Mouse (Mus musculus) bone marrow macrophage, adult 2 months (primary cell): ENCODE measurements around the gene Kcne3. TPM values are rescaled to one million over a fixed set of nuclear protein-coding genes. Genes with fewer than 3 reads are reported as not detected.

Experiments
- H3K27ac ChIP-seq: 2 replicates; pipeline ENCODE4 v1.5.1; 2012; ENCODE audit warnings: low read depth, low read length; ENCODE audit not compliant: insufficient read depth
- H3K4me1 ChIP-seq: 2 replicates; pipeline ENCODE4 v1.6.1; 2012; ENCODE audit warnings: low read length; ENCODE audit not compliant: control insufficient read depth, insufficient read depth
- H3K4me3 ChIP-seq: 2 replicates; pipeline ENCODE4 v1.5.1; 2012; ENCODE audit warnings: mild to moderate bottlenecking, low read length, moderate library complexity; ENCODE audit not compliant: insufficient read depth
- CTCF ChIP-seq: IDR thresholded peaks from 2 replicates; pipeline ENCODE4 v1.5.1; 2012; ENCODE audit warnings: low read depth, mild to moderate bottlenecking, low read length, moderate library complexity
- POLR2A ChIP-seq: IDR thresholded peaks from 2 replicates; pipeline ENCODE4 v1.6.1; 2012; ENCODE audit warnings: mild to moderate bottlenecking, low read depth, low read length, borderline replicate concordance
- polyA plus RNA-seq: library from polyadenylated mRNA; stranded (reverse); fragments of >200 nt; gene quantifications from 2 replicates; pipeline ENCODE4 v1.2.4, GENCODE M21; 2012; ENCODE audit not compliant: missing spikeins, insufficient read depth, insufficient read length

Kcne3 gene
- polyA plus RNA-seq, 1 experiment, result 1.7 TPM

DNA sequence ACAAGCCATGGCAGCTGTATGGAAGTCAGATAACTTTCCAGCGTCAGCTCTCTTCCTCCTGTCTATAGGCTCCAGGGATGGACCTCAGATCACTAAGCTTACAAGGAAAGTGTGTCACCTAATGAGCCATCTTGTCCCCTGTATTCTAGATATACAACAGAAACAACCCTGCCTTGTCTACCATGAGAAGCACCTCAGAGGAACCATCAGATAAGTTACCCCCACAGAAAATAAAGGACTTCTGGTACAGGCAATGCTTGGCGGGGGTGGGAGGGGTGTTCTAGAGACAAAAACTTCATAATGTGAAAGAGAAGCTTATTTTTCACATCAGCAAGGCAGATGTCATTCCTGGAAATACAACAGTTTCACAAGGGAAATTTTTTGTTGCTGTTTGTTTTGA lies 29.8 kb downstream of the Kcne3 start:
- TF ChIP-seq POLR2A (no peak), CTCF (no peak)
- Histone ChIP-seq H3K4me3 (no peak overlapping the region), H3K27ac (no peak overlapping the region), H3K4me1 (peaks cover 23% of the 10 kb centered on the region)

DNA sequence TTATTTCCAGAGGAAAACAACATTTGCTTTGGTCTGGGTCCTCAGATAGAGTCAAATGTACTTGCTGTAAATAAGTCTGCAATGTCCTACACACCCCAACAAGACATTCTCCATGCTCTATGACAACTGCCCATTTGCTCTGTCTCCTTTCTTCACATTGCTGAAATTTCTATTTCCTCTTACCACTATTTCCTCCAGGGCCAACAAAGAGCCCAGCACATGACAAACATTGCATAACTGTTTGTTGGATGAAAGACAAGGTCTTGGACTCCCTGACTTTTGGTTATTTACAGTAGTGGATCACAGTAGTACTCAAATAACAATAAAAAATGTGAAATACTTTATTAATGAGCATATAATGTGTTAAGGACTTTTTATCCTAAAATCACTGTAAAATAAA lies 31.6 kb downstream of the Kcne3 start:
- Histone ChIP-seq H3K4me3 (no peak overlapping the region), H3K4me1 (peaks cover 26% of the 10 kb centered on the region), H3K27ac (peak overlapping the region; percentile 84)
- TF ChIP-seq POLR2A (no peak), CTCF (no peak)

DNA sequence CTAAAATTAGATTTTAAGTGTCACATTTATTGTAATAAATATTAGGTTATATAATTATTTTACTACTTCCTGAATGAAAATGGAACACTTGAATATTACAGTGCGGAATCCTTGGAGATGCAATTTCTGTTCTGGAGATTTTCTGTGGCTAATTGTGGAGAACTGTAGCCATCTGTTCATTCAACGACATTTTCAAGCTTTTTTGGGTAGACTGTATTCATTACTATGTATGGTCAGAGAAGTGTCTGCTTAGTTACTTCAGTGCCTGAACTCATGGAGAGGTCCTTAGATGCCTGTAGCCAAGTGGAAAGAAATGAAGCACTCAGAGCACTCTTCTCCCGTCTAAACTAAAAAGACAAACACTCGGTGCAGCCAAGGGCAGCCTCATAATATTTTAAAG lies 38.0 kb downstream of the Kcne3 start:
- Histone ChIP-seq H3K27ac (no peak overlapping the region), H3K4me3 (no peak overlapping the region), H3K4me1 (peaks cover 36% of the 10 kb centered on the region)
- TF ChIP-seq POLR2A (no peak), CTCF (no peak)

DNA sequence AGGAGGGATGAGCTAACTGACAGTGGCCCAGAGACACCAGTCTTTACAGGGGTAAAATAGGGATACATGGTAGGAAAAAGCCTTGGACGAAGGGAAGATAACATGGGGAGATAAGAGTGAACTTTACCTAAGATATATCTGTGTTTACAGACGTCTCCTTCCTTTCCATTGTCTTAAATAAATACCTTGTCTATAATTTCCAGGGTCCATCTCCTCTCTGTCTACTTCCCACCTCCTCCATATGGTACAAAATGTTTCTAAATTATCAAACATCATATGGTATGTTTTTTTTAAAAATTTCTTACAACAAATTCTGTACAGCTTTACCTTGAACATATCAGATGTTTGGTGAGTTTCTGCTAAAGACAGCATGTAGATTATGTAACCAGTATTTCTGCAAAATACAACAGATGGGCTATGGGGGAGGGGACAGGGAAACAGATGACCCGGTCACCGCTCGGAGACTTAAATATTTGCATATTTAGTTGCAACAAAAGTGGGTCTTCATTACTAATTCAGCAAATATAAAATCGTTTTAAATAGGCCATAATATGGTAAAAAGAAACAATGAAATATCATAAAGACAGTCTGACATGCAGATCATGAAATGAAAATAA lies 38.9 kb downstream of the Kcne3 start:
- no peak overlapping the region for H3K4me3 ChIP-seq
- no peak overlapping the region for H3K27ac ChIP-seq
- TF ChIP-seq CTCF (no peak), POLR2A (no peak)
- peaks cover 36% of the 10 kb centered on the region for H3K4me1 ChIP-seq

DNA sequence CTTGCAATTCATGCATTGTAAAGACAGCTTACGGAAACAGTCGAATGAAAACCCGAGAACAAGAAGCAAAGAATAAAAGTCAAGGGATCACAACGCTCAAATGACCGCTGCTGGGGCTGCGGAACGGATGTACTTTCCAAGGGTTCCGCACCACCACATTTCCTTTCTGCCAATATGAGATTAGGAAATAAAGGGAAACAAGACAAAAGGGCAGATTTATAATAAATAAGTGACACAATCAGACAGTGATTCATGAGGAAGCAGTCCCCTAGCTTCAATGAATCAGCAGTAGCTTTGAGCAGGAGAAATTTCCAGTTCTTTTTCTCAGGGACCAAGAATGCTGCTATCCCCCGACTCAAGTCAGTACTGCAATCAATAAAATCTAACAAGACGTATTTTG lies 39.7 kb downstream of the Kcne3 start:
- peak overlapping the region; percentile 58 for H3K4me3 ChIP-seq
- H3K27ac ChIP-seq, result peak overlapping the region; percentile 82

DNA sequence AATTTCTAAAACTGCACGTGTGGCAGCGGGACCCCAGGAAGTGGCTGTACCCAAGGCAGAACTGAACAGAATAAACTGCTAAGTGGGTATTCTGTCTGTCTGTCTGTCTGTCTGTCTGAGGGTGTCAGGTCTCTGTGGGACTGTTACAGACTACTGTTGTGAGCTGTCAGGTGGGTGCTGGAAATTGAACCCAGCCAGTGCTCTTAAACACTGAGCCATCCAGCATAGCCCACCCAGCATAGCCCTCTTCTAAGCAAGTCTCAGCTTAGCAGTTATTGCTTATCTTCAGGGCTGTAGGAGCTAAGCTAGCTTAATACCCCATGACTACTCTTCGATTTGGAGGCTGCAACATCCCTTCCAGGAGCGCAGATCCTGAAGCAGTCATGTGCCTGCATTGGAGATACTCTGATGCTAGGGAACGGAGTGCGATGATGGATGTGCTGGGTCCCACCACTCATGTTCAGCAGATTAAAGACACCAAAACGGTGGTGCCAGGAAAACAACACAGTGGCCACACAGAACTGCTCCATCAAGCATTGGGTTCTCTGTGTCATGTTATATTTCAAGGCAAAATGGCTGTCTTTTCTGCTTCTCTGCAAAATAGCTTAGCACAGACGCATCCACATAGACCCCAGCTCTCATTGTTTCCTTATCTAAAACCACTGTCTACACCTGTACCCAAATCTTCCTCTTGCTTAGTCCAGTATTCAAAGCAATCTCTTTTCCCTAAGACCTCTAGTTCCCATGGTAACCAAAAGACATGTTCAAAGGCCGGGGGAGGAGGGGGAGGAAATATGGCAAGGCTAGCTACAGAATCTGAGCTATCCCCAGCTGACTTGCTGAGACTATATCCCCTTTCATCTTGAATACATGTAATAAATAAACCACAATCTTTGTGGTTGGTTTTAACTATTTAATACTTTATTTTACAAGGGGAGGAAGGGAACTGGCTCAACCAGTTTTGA lies 40.6 kb downstream of the Kcne3 start:
- H3K27ac ChIP-seq, result peak overlapping the region; percentile 82
- no peak for TF ChIP-seq POLR2A
- H3K4me3 ChIP-seq, result no peak overlapping the region; the same call in 1 of the 2 replicates
- peaks cover 36% of the 10 kb centered on the region for H3K4me1 ChIP-seq

More for the DNA sequence above, 39.7 kb downstream of the Kcne3 start:
- peaks cover 36% of the 10 kb centered on the region for H3K4me1 ChIP-seq
- TF ChIP-seq CTCF, result no peak
- TF ChIP-seq POLR2A, result no peak

DNA sequence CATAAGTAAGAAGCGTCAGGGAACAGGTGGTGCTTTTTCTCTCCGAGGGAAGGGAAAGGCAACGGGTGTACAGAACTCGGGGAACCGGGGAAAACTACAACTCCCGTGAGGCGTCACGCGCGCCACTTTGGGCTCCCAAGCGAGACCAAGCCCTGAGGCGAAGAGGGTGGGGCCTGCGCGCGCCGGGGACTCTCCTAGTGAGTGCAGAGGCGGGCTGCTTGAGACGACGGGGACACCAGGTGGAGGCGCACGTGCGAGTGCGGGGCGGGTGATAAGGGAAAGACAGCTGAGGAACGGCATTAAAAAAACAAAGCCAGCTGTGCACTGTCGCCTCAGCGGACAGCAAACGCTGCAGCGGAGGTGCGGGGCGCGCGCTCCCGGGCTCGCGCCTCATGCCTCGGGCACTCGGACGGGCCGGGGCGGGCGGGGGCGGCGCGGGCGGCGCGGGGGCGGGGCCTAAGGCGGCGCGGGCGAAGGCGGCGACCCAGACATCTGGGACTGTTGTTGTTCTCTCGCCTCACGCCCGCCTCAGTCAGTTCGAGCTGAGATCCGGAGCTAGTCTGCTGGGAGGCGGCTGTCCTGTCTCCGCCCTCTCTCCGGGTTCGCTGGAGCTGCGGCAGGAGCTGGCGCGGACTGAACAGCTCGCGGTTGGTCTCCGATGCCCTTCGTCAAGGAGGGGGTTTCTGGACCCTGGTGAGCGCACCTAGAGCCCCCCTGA lies 51.0 kb downstream of the Kcne3 start, which contains the start of gene Pgm2l1:
Gene Pgm2l1, plus strand, starts transcription at position 237 of the 718 bp plus-strand sequence.
- no peak for TF ChIP-seq POLR2A
- TF ChIP-seq CTCF, result no peak
- peaks cover 11% of the 10 kb centered on the region for H3K4me1 ChIP-seq
- peak within 1 kb of the TSS; percentile 76 for H3K4me3 ChIP-seq
- H3K27ac ChIP-seq, result peak within 1 kb of the TSS; percentile 73

DNA sequence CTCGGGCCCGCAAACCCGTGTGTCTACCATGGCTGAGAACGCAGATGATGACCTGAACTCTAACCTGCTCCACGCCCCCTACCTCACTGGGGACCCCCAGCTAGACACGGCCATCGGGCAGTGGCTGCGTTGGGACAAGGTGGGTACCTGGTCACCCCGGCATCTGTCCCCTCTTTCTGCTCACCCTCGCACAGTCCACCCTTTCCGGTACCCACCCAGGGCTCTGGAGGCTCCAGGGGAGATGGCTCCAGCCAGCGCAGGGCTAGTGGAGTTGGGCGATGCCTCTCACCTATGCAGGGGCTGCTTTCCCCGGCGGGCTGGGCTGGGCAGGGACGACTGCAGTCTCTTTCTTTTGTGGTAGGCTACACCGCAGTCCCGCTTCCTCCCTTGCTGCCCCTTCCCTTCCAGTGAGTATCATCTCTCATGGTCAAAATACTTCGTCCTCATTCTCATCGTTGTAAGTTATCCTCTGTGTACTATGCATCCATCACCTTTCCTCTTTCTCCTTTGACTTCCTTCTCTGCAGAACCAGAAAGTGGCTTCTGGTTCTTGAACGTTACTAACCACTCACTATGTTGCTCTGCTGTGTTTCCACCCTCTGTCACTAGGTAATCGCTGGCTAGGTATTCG lies 51.7 kb downstream of the Kcne3 start:
- H3K4me3 ChIP-seq, result peak overlapping the region; percentile 76
- H3K4me1 ChIP-seq, result peaks cover 14% of the 10 kb centered on the region
- H3K27ac ChIP-seq, result peak overlapping the region; percentile 53
- TF ChIP-seq POLR2A, result no peak
- TF ChIP-seq CTCF, result no peak

DNA sequence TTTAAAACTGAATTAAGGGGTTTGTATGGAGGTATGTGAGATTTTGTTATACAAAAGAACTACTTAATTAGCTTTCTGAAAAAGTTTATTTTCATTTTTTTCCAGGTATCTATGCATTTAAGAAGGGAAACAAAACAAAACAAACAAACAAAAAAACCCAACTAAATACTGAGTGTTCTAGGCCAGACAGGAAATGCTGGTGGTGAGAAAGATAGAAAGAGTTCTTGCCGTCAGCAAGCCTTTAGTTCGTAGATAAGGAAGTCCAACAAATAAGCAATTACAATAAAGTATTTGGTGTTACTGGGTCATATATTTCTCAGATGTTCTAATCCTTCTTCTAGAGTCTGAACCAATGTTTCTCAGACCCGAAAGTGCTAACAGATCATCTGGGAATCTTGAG lies 52.7 kb downstream of the Kcne3 start:
- peaks cover 18% of the 10 kb centered on the region for H3K4me1 ChIP-seq
- no peak overlapping the region for H3K4me3 ChIP-seq
- H3K27ac ChIP-seq, result no peak overlapping the region
- TF ChIP-seq CTCF (no peak), POLR2A (no peak)

DNA sequence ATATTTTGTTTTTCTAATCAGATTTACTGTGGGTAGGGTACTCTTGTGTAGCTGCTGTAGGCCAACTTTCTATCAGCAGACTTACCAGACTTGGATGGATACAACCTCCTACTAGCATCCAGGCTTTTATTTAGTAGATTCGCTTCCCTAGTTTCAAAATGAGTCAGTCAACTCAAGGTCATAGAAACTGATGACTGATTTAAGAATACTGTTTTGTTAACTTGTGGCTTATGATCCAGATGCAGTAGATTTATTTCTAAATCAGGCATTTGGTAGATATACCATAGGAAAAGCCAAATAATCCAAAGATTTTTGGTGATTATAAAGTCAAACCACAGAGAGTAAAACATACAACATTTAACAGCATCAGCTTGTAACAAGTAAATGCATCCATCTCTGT lies 54.3 kb downstream of the Kcne3 start:
- Histone ChIP-seq H3K27ac (no peak overlapping the region), H3K4me3 (no peak overlapping the region), H3K4me1 (peaks cover 26% of the 10 kb centered on the region)
- TF ChIP-seq POLR2A, result no peak
- TF ChIP-seq CTCF, result no peak
